Mouse (Mus musculus): Measurements from ENCODE around the gene Mrgprx2. TPM values are rescaled to one million over a fixed set of nuclear protein-coding genes. Genes with fewer than 3 reads are reported as not detected.
"Not testable (repeated sequence)": the region's sequence is repeated elsewhere in the genome, so short reads cannot be mapped to it uniquely, and the experiment has no call there.

The Mrgprx2 gene
- polyA plus RNA-seq (2015; fragmentation: Nextera tagmentation; extraction: Ambion mirVana): not detected in 2 replicates

- Histone ChIP-seq H3K27ac (no peak within 1 kb of the TSS), H3K4me2 (ENCODE audit: low read length) (no peak within 1 kb of the TSS), H3K9me3 (replicated peaks; ENCODE audit: low read length) (no peaks in the 10 kb centered on the region), H3K9ac (ENCODE audit: low read depth, low read length) (no peak within 1 kb of the TSS), H3K4me1 (replicated peaks; ENCODE audit: insufficient read depth, low read length) (no peaks in the 10 kb centered on the region), H3K4me3 (replicated peaks; ENCODE audit: low read depth, low read length) (no peak within 1 kb of the TSS), H3K36me3 (ENCODE audit: insufficient read depth, low read length) (no peaks in the 10 kb centered on the region), H3K27me3 (ENCODE audit: insufficient read depth, low read length) (no peaks in the 10 kb centered on the region)
- DNase-seq (ENCODE audit: low spot score): no peak
- no peak for TF ChIP-seq CTCF (IDR thresholded peaks at IDR 0.05; ENCODE audit: low read depth)
- ATAC-seq (replicated peaks; ENCODE audit: low FRiP score, low read depth): no peak
Observed at GRCm38 (mm10) chr7:48499221-48499620, at the start of gene Mrgprx2. Gene Mrgprx2, minus strand, starts transcription at chr7:48499321.

DNA sequence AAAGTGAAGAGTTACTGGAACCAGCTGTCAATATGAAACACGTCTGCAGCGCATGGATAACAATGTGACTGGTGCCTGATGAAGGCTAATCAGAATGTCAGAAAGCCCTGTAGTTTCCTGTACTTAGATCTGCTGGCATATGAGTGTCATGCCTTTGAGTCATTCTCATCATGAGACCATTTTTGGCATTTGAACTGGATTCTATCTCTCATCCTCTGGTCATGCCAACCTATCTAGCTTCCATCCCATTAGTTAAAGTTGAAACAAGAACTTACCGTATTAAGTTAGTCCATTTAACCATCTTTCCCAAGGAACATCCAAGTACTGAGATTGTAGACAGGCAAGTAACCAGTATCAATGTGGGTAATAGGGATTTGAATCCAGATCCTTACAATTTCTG lies 42.9 kb downstream of the Mrgprx2 start, which contains the start of gene Mrgprb1:
Mrgprb1 (minus strand) TSS at position 101 of the 400 bp plus-strand sequence.
- WGBS: 80% methylated on average over 3 of the region's 3 CpGs
- Histone ChIP-seq H3K9ac (ENCODE audit: low read depth, low read length) (no peak within 1 kb of the TSS), H3K27me3 (ENCODE audit: insufficient read depth, low read length) (no peaks in the 10 kb centered on the region), H3K4me2 (ENCODE audit: low read length) (no peak within 1 kb of the TSS), H3K4me3 (replicated peaks; ENCODE audit: low read depth, low read length) (no peak within 1 kb of the TSS), H3K36me3 (ENCODE audit: insufficient read depth, low read length) (no peaks in the 10 kb centered on the region), H3K9me3 (replicated peaks; ENCODE audit: low read length) (0 out of 2 replicates have a peak, but pooled peaks cover 3% of the 10 kb centered on the region), H3K4me1 (replicated peaks; ENCODE audit: insufficient read depth, low read length) (no peaks in the 10 kb centered on the region), H3K27ac (no peak within 1 kb of the TSS)
- no peak for DNase-seq (ENCODE audit: low spot score)
- TF ChIP-seq CTCF (IDR thresholded peaks at IDR 0.05; ENCODE audit: low read depth): no peak
- no peak for ATAC-seq (replicated peaks; ENCODE audit: low FRiP score, low read depth)

DNA sequence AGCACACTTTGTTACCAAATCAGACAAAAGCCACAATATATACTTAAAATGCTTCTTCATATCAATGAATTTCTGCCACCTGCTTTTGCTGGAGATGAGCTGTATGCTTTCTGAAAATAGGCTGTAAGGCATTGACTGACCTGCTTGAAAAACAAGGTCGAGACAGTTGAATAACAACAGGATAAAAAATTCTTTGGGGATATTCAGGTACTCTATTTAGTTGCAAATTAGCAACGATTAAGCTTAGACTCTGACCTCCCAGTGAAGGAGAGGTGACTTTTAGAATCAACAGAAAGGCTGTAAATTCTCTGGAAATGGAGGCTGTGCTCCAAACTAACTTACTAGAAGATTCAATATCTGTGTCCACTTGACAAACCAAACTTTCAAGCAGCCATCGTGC lies 62.5 kb downstream of the Mrgprx2 start:
- ATAC-seq (replicated peaks; ENCODE audit: low FRiP score, low read depth) (no peak), DNase-seq (ENCODE audit: low spot score) (no peak)
- WGBS: 64% methylated on average over 3 of the region's 3 CpGs
- H3K36me3 ChIP-seq (ENCODE audit: insufficient read depth, low read length): no peaks in the 10 kb centered on the region
- no peak overlapping the region for H3K4me3 ChIP-seq (replicated peaks; ENCODE audit: low read depth, low read length)
- no peak overlapping the region for H3K9ac ChIP-seq (ENCODE audit: low read depth, low read length)
- H3K27ac ChIP-seq: no peak overlapping the region
- TF ChIP-seq CTCF (IDR thresholded peaks at IDR 0.05; ENCODE audit: low read depth): no peak
- H3K9me3 ChIP-seq (replicated peaks; ENCODE audit: low read length): no peaks in the 10 kb centered on the region
- no peak overlapping the region for H3K4me2 ChIP-seq (ENCODE audit: low read length)
- no peaks in the 10 kb centered on the region for H3K4me1 ChIP-seq (replicated peaks; ENCODE audit: insufficient read depth, low read length)
- H3K27me3 ChIP-seq (ENCODE audit: insufficient read depth, low read length): no peaks in the 10 kb centered on the region

GRCm38 (mm10) chr7:48435936-48436335 lies 63.2 kb downstream of the Mrgprx2 start:
- DNase-seq (ENCODE audit: low spot score); H3K4me1 ChIP-seq (replicated peaks; ENCODE audit: insufficient read depth, low read length); H3K27me3 ChIP-seq (ENCODE audit: insufficient read depth, low read length); H3K4me3 ChIP-seq (replicated peaks; ENCODE audit: low read depth, low read length); H3K4me2 ChIP-seq (ENCODE audit: low read length); H3K9me3 ChIP-seq (replicated peaks; ENCODE audit: low read length); H3K36me3 ChIP-seq (ENCODE audit: insufficient read depth, low read length); ATAC-seq (replicated peaks; ENCODE audit: low FRiP score, low read depth); H3K27ac ChIP-seq; H3K9ac ChIP-seq (ENCODE audit: low read depth, low read length): not testable (repeated sequence)
- 81% methylated on average over 3 of the region's 3 CpGs for WGBS

Other genes starting within 250 kb of the Mrgprx2 start
- gene Mrgprb8, start 110.8 kb downstream of the Mrgprx2 start, polyA plus RNA-seq (2015; fragmentation: Nextera tagmentation; extraction: Ambion mirVana): not detected in 2 replicates
- 0.03 TPM in 1 of 2 replicates, not detected in the other for gene Mrgprb1, start 43.0 kb downstream of the Mrgprx2 start, polyA plus RNA-seq (2015; fragmentation: Nextera tagmentation; extraction: Ambion mirVana)
- gene Mrgprb2, start 58.8 kb upstream of the Mrgprx2 start, polyA plus RNA-seq (2015; fragmentation: Nextera tagmentation; extraction: Ambion mirVana): not detected in 2 replicates
- gene Mrgprb3, start 144.5 kb upstream of the Mrgprx2 start, polyA plus RNA-seq (2015; fragmentation: Nextera tagmentation; extraction: Ambion mirVana): not detected in 2 replicates